Mouse (Mus musculus) neural tube, embryonic 15.5 days (tissue): ENCODE measurements around the gene Acad11. TPM values are rescaled to one million over a fixed set of nuclear protein-coding genes. Genes with fewer than 3 reads are reported as not detected.

Experiments used
- polyA plus RNA-seq: library from polyadenylated mRNA; unstranded; fragments of >200 nt; fragmentation: Nextera tagmentation; extraction: Ambion mirVana; gene quantifications from 2 replicates; pipeline ENCODE4 v1.2.1, GENCODE M21; 2015

Acad11 gene
- polyA plus RNA-seq, 1 experiment from 2014 or later, result 6.4 TPM

Other genes with a start within 250 kb of the Acad11 start
- gene Nphp3, start 60.8 kb upstream of the Acad11 start, polyA plus RNA-seq, result 4.2 and 4.8 TPM in 2 replicates
- gene Gm28305, start 22.7 kb upstream of the Acad11 start, polyA plus RNA-seq, result not detected in 2 replicates
- 64.3 and 68.0 TPM in 2 replicates for gene Uba5, start 243 bp upstream of the Acad11 start, polyA plus RNA-seq
- 3.3 and 8.8 TPM in 2 replicates for gene Ackr4, start 63.6 kb downstream of the Acad11 start, polyA plus RNA-seq
- gene Dnajc13, start 199.6 kb downstream of the Acad11 start, polyA plus RNA-seq, result 18.8 and 19.3 TPM in 2 replicates